Mouse (Mus musculus) frontal cortex, postnatal 14 days (tissue): Measurements from ENCODE around the gene Pex3.

Experiments
- DNase-seq, 2 experiments: peaks; one replicate each; pipeline ENCODE4 v3.0.0; 2022; ENCODE audit warnings: low spot score in 2 of 2

Pex3 gene

GRCm38 (mm10) chr10:13552646-13553497 lies at the start of gene Pex3, which contains the start of gene Adat2:
Gene Pex3, minus strand, starts transcription at chr10:13553142.
Gene Adat2, plus strand, starts transcription at chr10:13552894.
- peak; percentile 78 to 81 for DNase-seq

- peak in 1 of 2 experiments; percentile 28 for DNase-seq
Measured at GRCm38 (mm10) chr10:13600926-13601325, 48.0 kb upstream of the Pex3 start.

- DNase-seq: no peak
Measured at GRCm38 (mm10) chr10:13597491-13597890, 44.5 kb upstream of the Pex3 start.

GRCm38 (mm10) chr10:13596866-13597265 lies 43.9 kb upstream of the Pex3 start:
- DNase-seq: no peak

GRCm38 (mm10) chr10:13596073-13596472 lies 43.1 kb upstream of the Pex3 start:
- no peak for DNase-seq

GRCm38 (mm10) chr10:13593529-13593928 lies 40.6 kb upstream of the Pex3 start:
- DNase-seq: no peak

GRCm38 (mm10) chr10:13592196-13592595 lies 39.3 kb upstream of the Pex3 start:
- no peak for DNase-seq

GRCm38 (mm10) chr10:13587914-13588313 lies 35.0 kb upstream of the Pex3 start:
- no peak for DNase-seq

GRCm38 (mm10) chr10:13577123-13577522 lies 24.2 kb upstream of the Pex3 start:
- DNase-seq: no peak

- no peak for DNase-seq
Measured at GRCm38 (mm10) chr10:13572410-13572809, 19.5 kb upstream of the Pex3 start.

- no peak for DNase-seq
Measured at GRCm38 (mm10) chr10:13572003-13572402, 19.1 kb upstream of the Pex3 start.

- DNase-seq: no peak
Measured at GRCm38 (mm10) chr10:13570697-13571538, 18.0 kb upstream of the Pex3 start.

- DNase-seq: no peak
Measured at GRCm38 (mm10) chr10:13569818-13570217, 16.9 kb upstream of the Pex3 start.

- no peak for DNase-seq
Measured at GRCm38 (mm10) chr10:13566393-13566792, 13.5 kb upstream of the Pex3 start.

- no peak for DNase-seq
Measured at GRCm38 (mm10) chr10:13565080-13565448, 12.1 kb upstream of the Pex3 start.

- peak in 1 of 2 experiments; percentile 72 for DNase-seq
Measured at GRCm38 (mm10) chr10:13564364-13565079, 11.6 kb upstream of the Pex3 start.

- no peak for DNase-seq
Measured at GRCm38 (mm10) chr10:13560014-13560674, 7.2 kb upstream of the Pex3 start.

- DNase-seq: no peak
Measured at GRCm38 (mm10) chr10:13554316-13554715, 1.4 kb upstream of the Pex3 start.

GRCm38 (mm10) chr10:13553498-13553985 lies 600 bp upstream of the Pex3 start:
- no peak for DNase-seq

- DNase-seq: no peak
Measured at GRCm38 (mm10) chr10:13541721-13542120, 11.2 kb downstream of the Pex3 start.

GRCm38 (mm10) chr10:13539769-13540333 lies 13.1 kb downstream of the Pex3 start:
- no peak for DNase-seq
